Mouse (Mus musculus) brain, embryonic 14.5 days (tissue): ENCODE results near the gene Krtap2-4. TPM values are rescaled to one million over a fixed set of nuclear protein-coding genes. Genes with fewer than 3 reads are reported as not detected.
A peak's percentile ranks its signal among the peaks of the same experiment; 100 is the strongest.
"Not testable (repeated sequence)": the region's sequence is repeated elsewhere in the genome, so short reads cannot be mapped to it uniquely, and the experiment has no call there.

Source experiments
- DNase-seq: peaks from one replicate; pipeline ENCODE4 v3.0.0-alpha.2; 2011; ENCODE audit warnings: low read depth
- CTCF ChIP-seq: fragments of 200-500 bp; IDR thresholded peaks from 2 replicates; pipeline ENCODE4 v1.5.1; 2012; ENCODE audit warnings: inconsistent platforms, mild to moderate bottlenecking, moderate library complexity, borderline replicate concordance; ENCODE audit not compliant: insufficient read depth, insufficient read length; ENCODE audit errors: extremely low read depth
- POLR2A ChIP-seq: fragments of 200-500 bp; IDR thresholded peaks from 2 replicates; pipeline ENCODE4 v1.6.1; 2012; ENCODE audit warnings: mild to moderate bottlenecking, inconsistent platforms, borderline replicate concordance; ENCODE audit not compliant: poor library complexity, insufficient read depth, insufficient read length, severe bottlenecking; ENCODE audit errors: extremely low read depth
- polyA plus RNA-seq: library from polyadenylated mRNA; depleted of rRNA; stranded (reverse); fragments of >200 nt; gene quantifications from 2 replicates; pipeline ENCODE4 v1.2.3, GENCODE M21; 2012

Krtap2-4 gene
- polyA plus RNA-seq, 1 experiment, result not detected

- no peak for DNase-seq
- TF ChIP-seq POLR2A, result no peak
- no peak for TF ChIP-seq CTCF
Observed at GRCm38 (mm10) chr11:99633293-99633692, 18.6 kb upstream of the Krtap2-4 start.

GRCm38 (mm10) chr11:99630890-99631289, 16.2 kb upstream of the Krtap2-4 start:
- no peak for DNase-seq
- no peak for TF ChIP-seq CTCF
- TF ChIP-seq POLR2A, result no peak

GRCm38 (mm10) chr11:99628138-99628537, 13.5 kb upstream of the Krtap2-4 start, which contains the start of gene Krtap4-1:
Krtap4-1 (minus strand) TSS chr11:99628238.
- TF ChIP-seq POLR2A (no peak), CTCF (no peak)
- DNase-seq, result no peak

GRCm38 (mm10) chr11:99620335-99620734, 5.7 kb upstream of the Krtap2-4 start, which contains the start of gene Gm11562:
Gm11562 (minus strand) TSS chr11:99620435.
- no peak for TF ChIP-seq POLR2A
- TF ChIP-seq CTCF, result no peak

GRCm38 (mm10) chr11:99610089-99610488, 4.6 kb downstream of the Krtap2-4 start, which contains the start of gene Gm11937:
Gm11937 (minus strand) TSS chr11:99610189.
- not testable (repeated sequence) for DNase-seq

More at GRCm38 (mm10) chr11:99620335-99620734, 5.7 kb upstream of the Krtap2-4 start, which contains the start of gene Gm11562:
- no peak for DNase-seq

- DNase-seq, result peak; percentile 12
- TF ChIP-seq POLR2A, result no peak
- TF ChIP-seq CTCF, result no peak
Observed at GRCm38 (mm10) chr11:99609126-99609525, 5.5 kb downstream of the Krtap2-4 start.

GRCm38 (mm10) chr11:99603208-99603607, 11.4 kb downstream of the Krtap2-4 start, which contains the start of gene Gm11938:
Gm11938 (minus strand) TSS chr11:99603308.
- not testable (repeated sequence) for DNase-seq

GRCm38 (mm10) chr11:99597742-99598141, 16.9 kb downstream of the Krtap2-4 start, which contains the start of gene Krtap9-3:
Krtap9-3 (minus strand) TSS chr11:99598105.
- not testable (repeated sequence) for DNase-seq

GRCm38 (mm10) chr11:99590981-99591380, 23.7 kb downstream of the Krtap2-4 start, which contains the start of gene Krtap1-3:
Krtap1-3 (minus strand) TSS chr11:99591339.
- TF ChIP-seq POLR2A (no peak), CTCF (no peak)
- no peak for DNase-seq

GRCm38 (mm10) chr11:99585096-99585495, 29.6 kb downstream of the Krtap2-4 start:
- TF ChIP-seq CTCF, result no peak
- no peak for TF ChIP-seq POLR2A
- peak; percentile 22 for DNase-seq

- DNase-seq, result no peak
- TF ChIP-seq POLR2A (no peak), CTCF (no peak)
Observed at GRCm38 (mm10) chr11:99583245-99583704, 31.4 kb downstream of the Krtap2-4 start, which contains the start of gene Krtap1-4. Krtap1-4 (minus strand) TSS chr11:99583654.

GRCm38 (mm10) chr11:99581564-99581963, 33.1 kb downstream of the Krtap2-4 start:
- DNase-seq, result no peak
- TF ChIP-seq CTCF, result no peak
- no peak for TF ChIP-seq POLR2A

- TF ChIP-seq CTCF (no peak), POLR2A (no peak)
- DNase-seq, result no peak
Observed at GRCm38 (mm10) chr11:99581051-99581450, 33.6 kb downstream of the Krtap2-4 start.

- no peak for DNase-seq
- TF ChIP-seq POLR2A (no peak), CTCF (no peak)
Observed at GRCm38 (mm10) chr11:99580636-99581035, 34.0 kb downstream of the Krtap2-4 start, which contains the start of gene Krtap1-5. Krtap1-5 (minus strand) TSS chr11:99581016.
